Mouse (Mus musculus): ENCODE measurements at regions not wholly inside any gene's neighbourhood (a gene's known extent, or its start where the extent isn't known, plus 50 kb on each side); places are given as distances from the start of the nearest gene placed in this dataset.

DNA sequence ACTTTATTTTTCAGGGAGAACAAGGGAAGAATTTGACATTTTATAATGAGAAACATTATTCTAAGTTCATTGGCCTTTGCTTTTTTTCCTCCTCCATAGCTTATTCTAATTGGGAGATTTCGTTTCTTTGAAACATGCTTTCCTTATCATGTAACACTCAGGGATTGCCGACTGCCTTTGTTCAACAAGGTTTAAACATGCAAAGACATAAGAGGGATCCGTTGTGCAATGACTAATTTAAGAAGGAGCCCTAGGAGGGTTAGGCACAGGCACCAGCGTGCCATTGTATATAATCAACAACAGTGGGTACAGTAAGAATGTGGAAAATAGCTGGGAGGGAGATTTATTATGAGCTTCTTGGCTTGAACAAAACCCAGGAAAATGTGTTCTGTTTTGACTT is 654.1 kb downstream of the Slitrk6 start:
- TF ChIP-seq EP300 (IDR thresholded peaks at IDR 0.05; ENCODE audit: insufficient read depth, low read depth, low read length): no peak
- no peak for TF ChIP-seq CTCF (IDR thresholded peaks at IDR 0.05; ENCODE audit: low read depth, low read length)
- no peak for TF ChIP-seq POLR2A (IDR thresholded peaks at IDR 0.05; ENCODE audit: insufficient read depth, low read length)

All from ES-Bruce4 (cell line).